Mouse (Mus musculus): ENCODE measurements at regions not wholly inside any gene's neighbourhood (a gene's known extent, or its start where the extent isn't known, plus 50 kb on each side); places are given as distances from the start of the nearest gene placed in this dataset.
A peak's percentile ranks its signal among the peaks of the same experiment; 100 is the strongest.
"Not testable (repeated sequence)": the region's sequence is repeated elsewhere in the genome, so short reads cannot be mapped to it uniquely, and the experiment has no call there.

DNA sequence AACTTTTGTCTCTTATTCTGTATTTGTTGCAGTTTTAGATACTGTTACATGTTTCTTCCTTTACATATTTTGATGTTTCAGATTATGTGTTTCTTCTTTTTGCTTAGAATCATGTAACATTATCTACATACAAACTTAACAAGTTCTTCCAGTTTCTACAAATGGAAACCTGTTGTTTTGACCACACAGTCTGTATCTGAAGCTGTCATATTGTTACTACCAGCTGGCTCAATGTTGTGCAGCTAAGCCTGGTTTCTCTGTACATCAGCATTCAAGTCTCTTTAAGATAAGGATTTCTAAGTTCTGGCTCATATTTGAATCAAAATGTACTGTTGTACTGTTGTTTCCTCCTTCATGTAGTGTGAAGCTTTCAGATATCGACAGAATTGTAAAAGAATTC is 65.4 kb upstream of the Vps41 start:
- ATAC-seq (ENCODE audit: low FRiP score) = no peak
- Histone ChIP-seq H3K27ac (no peak overlapping the region), H3K4me1 (no peaks in the 10 kb centered on the region), H3K4me2 (no peak overlapping the region), H3K9me3 (no peaks in the 10 kb centered on the region), H3K4me3 (replicated peaks) (no peak overlapping the region), H3K9ac (no peak overlapping the region), H3K36me3 (replicated peaks) (no peaks in the 10 kb centered on the region), H3K27me3 (no peaks in the 10 kb centered on the region)
- WGBS = 94% methylated on average over 1 of the region's 1 CpGs

DNA sequence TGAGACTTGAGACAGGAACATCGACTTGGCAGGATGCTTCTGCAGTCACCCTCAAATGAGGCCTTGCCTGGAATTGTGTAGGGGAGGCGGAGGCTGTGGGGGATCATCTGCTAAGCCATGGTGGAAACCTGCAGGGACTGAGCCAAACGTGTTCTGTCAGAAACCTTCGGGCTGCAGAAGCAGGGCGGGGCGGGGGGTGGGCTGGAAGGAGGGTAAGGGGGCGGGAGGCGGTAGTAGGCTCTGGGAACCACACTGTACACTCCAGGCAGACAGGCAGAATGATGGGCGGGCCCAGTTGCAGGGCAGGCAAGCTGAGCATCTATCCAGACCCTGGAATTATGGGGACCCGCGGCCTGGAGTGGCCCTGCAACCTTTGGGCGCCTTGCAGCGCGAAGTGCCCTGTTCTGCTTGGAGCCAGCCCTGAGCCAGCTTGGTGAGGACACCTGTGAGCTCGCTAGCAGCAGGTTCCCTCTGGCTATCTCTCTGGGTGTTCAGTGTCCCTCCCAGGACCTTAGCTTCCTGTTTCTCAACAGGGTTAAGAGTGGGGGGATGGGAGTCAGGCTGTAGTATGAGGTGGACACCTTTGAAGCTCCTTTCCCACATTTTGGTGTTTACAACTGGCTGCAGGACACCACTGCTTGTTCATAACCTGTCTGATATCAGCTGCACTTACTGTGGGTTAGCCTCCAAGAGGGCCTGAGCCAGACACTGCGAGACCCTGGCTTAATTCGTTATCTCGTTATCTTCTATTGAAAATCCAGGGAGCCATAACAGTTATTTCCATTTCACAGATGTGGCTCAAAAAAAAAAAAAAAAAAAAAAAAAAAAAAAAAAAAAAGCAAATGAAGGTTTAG is 102.1 kb upstream of the Vps41 start:
- Histone ChIP-seq H3K27ac (no peak overlapping the region), H3K9me3 (no peaks in the 10 kb centered on the region), H3K27me3 (no peaks in the 10 kb centered on the region), H3K36me3 (replicated peaks) (no peaks in the 10 kb centered on the region), H3K4me3 (replicated peaks) (no peak overlapping the region), H3K4me1 (peaks cover 11% of the 10 kb centered on the region), H3K9ac (0 out of 2 replicates have a peak overlapping the region, but pooled peaks have one; percentile 12), H3K4me2 (peak overlapping the region; percentile 34)
- 22% methylated on average over 18 of the region's 18 CpGs for WGBS
- ATAC-seq (ENCODE audit: low FRiP score) = peak; percentile 81

DNA sequence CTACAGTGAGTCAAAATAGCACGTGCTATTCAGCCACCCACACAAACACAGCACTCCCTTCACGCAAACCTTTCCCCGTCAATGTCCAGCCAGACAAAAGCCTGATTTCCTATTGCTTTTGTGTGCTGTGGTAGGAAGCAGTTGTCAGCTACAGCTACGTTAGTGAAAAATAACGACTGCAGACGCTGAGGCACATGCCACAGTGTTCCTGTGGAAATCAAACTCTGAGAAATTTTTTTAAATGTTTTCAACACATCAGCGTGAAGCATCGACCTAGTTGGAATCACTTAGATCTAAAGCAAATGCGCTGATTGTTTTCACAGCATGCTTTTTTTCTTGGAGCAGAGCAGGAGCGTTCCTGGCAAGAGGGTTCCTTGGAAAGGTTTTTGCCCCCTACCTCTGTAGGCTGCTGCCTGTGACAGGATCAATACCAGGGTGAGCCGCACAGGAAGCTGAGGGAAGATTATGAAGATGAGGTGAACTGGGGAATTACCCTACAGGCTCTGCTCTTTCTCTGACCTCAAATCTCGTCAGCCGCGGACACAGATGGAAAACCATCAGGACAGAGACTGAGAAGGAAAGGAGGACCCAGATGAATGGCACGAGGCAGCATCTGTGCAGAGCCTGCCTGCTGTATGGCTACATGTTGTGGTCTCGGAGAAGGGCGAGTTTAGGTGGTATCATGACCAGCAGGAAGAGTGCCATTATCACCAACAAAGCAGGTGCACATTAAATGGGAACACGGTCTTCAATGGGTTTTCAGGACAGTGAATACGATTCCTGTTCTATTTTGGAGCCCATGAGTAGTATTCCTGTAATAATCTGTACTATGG is 136.2 kb upstream of the Vps41 start:
- no peaks in the 10 kb centered on the region for H3K9me3 ChIP-seq
- H3K4me3 ChIP-seq (replicated peaks) = no peak overlapping the region
- peak; percentile 39; the same call in 1 of the 2 replicates for ATAC-seq (ENCODE audit: low FRiP score)
- H3K27ac ChIP-seq = no peak overlapping the region
- H3K9ac ChIP-seq = no peak overlapping the region
- peaks cover 7% of the 10 kb centered on the region; the same call in 1 of the 2 replicates for H3K4me1 ChIP-seq
- no peaks in the 10 kb centered on the region for H3K27me3 ChIP-seq
- 42% methylated on average over 19 of the region's 19 CpGs for WGBS
- H3K4me2 ChIP-seq = 0 out of 2 replicates have a peak overlapping the region, but pooled peaks have one; percentile 17
- H3K36me3 ChIP-seq (replicated peaks) = no peaks in the 10 kb centered on the region

DNA sequence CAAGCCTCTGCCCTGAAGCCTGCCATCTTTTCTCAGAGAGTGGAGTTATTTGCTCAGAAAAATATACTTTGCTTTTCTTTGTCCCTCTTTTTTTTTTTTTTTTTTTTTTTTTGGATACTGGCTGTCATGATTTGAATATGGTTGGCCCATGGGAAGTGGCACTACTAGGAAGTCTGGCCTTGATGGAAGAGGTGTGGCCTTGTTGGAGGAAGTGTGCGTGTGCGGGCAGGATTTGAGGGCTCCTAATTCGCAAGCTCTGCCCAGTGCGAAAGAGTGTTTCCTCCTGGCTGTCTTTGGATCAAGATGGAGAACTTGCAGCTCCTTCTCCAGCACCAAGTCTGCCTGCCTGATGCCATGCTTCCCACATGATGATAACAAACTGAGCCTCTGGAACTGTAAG is 141.1 kb upstream of the Vps41 start:
- Histone ChIP-seq H3K36me3 (replicated peaks) (no peaks in the 10 kb centered on the region), H3K27me3 (no peaks in the 10 kb centered on the region), H3K4me3 (replicated peaks) (no peak overlapping the region), H3K9ac (no peak overlapping the region), H3K4me1 (peaks cover 11% of the 10 kb centered on the region), H3K4me2 (no peak overlapping the region), H3K27ac (no peak overlapping the region), H3K9me3 (no peaks in the 10 kb centered on the region)
- ATAC-seq (ENCODE audit: low FRiP score) = no peak
- 65% methylated on average over 4 of the region's 4 CpGs for WGBS

DNA sequence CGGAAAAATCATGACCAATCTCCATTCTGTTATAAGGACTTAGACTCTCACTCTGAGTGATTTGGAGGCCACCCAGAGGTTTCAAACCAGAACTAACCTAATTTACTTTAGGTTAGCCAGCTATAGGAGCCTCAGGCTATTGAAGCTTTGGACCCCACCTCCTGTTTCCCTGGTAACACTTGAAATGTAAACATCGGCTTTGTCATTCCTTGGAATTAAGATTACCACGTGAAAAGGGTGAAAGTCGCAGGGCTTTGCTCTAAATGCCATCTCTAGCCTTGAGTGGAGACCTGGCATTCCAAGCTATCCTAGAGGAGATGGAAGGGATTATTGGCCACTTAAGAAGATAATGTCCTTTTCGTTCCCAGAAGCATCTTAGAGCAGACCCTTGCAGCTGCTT is 141.5 kb upstream of the Vps41 start:
- Histone ChIP-seq H3K4me1 (peaks cover 7% of the 10 kb centered on the region), H3K4me2 (no peak overlapping the region), H3K27ac (no peak overlapping the region), H3K36me3 (replicated peaks) (no peaks in the 10 kb centered on the region), H3K9ac (no peak overlapping the region), H3K27me3 (no peaks in the 10 kb centered on the region), H3K9me3 (no peaks in the 10 kb centered on the region), H3K4me3 (replicated peaks) (no peak overlapping the region)
- WGBS = 2% methylated on average over 5 of the region's 5 CpGs
- ATAC-seq (ENCODE audit: low FRiP score) = no peak; the same call in 1 of the 2 replicates

DNA sequence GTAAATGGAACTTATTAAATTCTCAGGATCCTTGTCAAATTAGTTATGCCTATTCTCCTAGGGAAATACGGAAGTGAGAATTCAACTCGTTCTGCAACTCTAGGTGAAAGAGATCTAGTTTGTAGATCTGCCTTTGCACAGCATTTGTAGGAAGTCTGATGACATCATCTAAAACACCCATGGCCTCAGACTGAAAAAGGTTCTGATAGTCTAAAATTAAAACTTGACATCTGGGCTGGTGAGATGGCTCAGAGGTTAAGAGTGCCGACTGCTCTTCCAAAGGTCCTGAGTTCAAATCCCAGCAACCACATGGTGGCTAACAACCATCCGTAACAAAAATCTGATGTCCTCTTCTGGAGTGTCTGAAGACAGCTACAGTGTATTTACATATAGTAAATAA is 144.5 kb upstream of the Pou6f2 start:
- H3K9ac ChIP-seq; ATAC-seq (ENCODE audit: low FRiP score); H3K4me3 ChIP-seq (replicated peaks); H3K4me2 ChIP-seq; H3K27me3 ChIP-seq; H3K9me3 ChIP-seq; H3K27ac ChIP-seq; H3K4me1 ChIP-seq; H3K36me3 ChIP-seq (replicated peaks): not testable (repeated sequence)
- WGBS = 91% methylated on average over 4 of the region's 4 CpGs

DNA sequence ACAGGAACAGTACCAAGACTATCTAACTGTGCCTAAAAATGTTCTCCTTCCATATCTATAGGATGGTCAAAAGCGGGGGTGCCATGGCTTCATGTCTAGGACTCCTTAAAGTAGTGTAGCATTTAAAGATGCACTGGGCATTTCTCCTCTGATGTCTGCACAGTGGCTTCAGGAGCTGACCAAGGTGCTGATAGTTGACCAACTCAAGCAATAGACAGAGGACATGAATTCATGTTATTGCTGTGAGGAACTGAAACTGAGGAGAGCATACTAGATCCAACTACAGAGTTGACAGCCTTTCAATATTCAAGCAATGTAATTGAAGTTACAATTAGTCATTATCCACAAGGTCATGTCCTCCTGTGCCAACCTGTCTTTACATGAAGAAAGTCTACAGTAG is 133.0 kb upstream of the Pou6f2 start:
- Histone ChIP-seq H3K9ac (no peak overlapping the region), H3K4me3 (replicated peaks) (no peak overlapping the region), H3K9me3 (no peaks in the 10 kb centered on the region), H3K36me3 (replicated peaks) (no peaks in the 10 kb centered on the region), H3K27ac (no peak overlapping the region), H3K27me3 (no peaks in the 10 kb centered on the region), H3K4me1 (no peaks in the 10 kb centered on the region), H3K4me2 (no peak overlapping the region)
- ATAC-seq (ENCODE audit: low FRiP score) = no peak
- WGBS = 72% methylated on average over 1 of the region's 1 CpGs

DNA sequence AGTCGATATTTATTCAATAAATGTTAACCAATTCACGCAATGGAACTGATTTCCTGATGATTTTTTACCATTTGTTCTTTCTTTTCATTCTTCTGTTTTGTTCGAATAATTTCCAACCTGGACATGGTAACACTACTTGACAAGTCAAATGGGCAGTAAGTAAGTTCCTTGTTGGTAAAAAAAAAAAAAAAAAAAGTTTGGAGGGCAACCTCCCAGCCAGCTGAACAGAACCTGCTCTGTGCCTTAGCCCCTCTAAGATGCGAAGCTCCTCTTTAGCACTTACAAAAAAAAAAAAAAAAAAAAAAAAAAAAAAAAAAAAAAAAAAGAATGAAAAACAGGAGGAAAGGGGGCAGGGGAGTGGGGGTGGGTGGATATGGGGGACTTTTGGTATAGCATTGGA is 100.7 kb upstream of the Pou6f2 start:
- ATAC-seq (ENCODE audit: low FRiP score) = no peak

DNA sequence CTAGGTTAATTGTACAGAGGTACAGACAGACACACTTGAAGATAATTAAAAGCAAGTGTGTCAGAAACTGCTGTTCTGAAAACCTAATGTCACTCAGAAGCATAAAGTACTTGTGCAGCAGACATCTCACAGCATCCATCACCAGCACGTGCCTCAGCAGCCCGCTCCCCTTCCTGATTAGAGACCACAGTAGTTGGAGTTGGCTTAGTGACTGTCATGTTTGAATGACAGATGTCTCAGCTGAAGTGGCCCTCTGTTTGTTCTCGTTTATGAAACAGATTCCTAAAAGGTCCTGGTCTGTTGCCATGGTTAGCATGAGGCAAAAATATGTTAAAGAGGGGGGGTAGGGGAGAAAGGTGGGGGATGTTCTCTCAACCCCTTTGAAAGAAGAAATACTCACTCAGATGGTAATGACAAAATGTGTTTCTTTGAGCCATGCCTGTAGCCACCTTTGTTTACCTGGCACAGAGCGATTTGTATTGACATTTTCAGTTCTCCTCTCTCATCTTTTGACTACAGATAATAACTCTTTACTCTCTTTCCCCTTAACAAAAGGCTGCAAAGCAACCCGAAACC is 100.2 kb upstream of the Pou6f2 start:
- peak overlapping the region; percentile 20 for H3K4me2 ChIP-seq
- H3K9me3 ChIP-seq = no peaks in the 10 kb centered on the region
- H3K27ac ChIP-seq = no peak overlapping the region
- WGBS = 9% methylated on average over 5 of the region's 5 CpGs
- H3K4me3 ChIP-seq (replicated peaks) = no peak overlapping the region
- peak; percentile 61; the same call in 1 of the 2 replicates for ATAC-seq (ENCODE audit: low FRiP score)
- peaks cover 6% of the 10 kb centered on the region; the same call in 1 of the 2 replicates for H3K4me1 ChIP-seq
- no peaks in the 10 kb centered on the region for H3K36me3 ChIP-seq (replicated peaks)
- no peak overlapping the region for H3K9ac ChIP-seq
- H3K27me3 ChIP-seq = peaks cover 9% of the 10 kb centered on the region; the same call in 1 of the 2 replicates

More for the DNA sequence above, 100.7 kb upstream of the Pou6f2 start:
- Histone ChIP-seq H3K9ac (no peak overlapping the region), H3K27ac (no peak overlapping the region), H3K4me1 (peaks cover 6% of the 10 kb centered on the region; the same call in 1 of the 2 replicates), H3K36me3 (replicated peaks) (no peaks in the 10 kb centered on the region), H3K4me3 (replicated peaks) (no peak overlapping the region), H3K27me3 (peaks cover 9% of the 10 kb centered on the region; the same call in 1 of the 2 replicates), H3K4me2 (peak overlapping the region; percentile 20), H3K9me3 (no peaks in the 10 kb centered on the region)
- WGBS = 23% methylated on average over 4 of the region's 4 CpGs

DNA sequence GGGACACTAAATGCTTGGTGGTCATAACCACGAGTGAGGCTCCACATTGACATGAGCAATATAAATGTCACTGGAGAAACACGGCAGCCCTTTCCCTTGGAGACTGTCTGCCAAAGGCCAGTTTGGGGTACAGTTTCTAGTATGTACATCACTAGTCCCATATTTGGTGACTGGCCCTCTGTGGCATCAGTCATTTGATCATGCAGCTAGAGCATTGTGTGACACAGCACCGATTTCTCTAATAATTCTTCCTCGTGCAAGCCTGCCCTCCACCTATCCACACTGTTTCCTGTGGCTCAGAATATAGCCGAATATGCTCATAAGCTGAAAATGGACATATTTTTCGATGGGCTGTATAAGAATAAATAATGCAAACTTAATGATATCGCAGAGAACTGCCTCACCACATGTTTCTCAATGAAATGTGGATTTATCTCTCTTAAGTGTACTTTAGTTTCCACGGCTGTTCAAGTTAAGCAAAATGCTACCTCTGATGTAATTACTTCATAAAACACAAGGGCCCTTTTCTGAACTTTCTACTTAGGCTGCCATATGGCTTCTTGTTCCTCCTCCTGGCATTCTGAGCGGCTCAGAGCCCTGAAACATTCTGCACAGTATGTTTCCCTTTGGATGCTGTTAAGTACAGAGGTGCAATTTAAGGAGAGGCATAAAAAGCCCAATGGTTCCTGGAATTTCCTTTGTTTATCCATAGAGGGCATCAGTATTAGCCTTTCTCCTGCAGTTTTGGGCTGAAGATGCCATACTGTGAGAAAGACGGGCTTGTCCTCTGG is 97.7 kb upstream of the Pou6f2 start:
- no peak for ATAC-seq (ENCODE audit: low FRiP score)
- Histone ChIP-seq H3K27ac (no peak overlapping the region), H3K4me1 (peaks cover 6% of the 10 kb centered on the region; the same call in 1 of the 2 replicates), H3K9ac (no peak overlapping the region), H3K4me3 (replicated peaks) (no peak overlapping the region), H3K36me3 (replicated peaks) (no peaks in the 10 kb centered on the region), H3K9me3 (no peaks in the 10 kb centered on the region), H3K4me2 (no peak overlapping the region), H3K27me3 (peaks cover 9% of the 10 kb centered on the region; the same call in 1 of the 2 replicates)
- WGBS = 69% methylated on average over 10 of the region's 10 CpGs

DNA sequence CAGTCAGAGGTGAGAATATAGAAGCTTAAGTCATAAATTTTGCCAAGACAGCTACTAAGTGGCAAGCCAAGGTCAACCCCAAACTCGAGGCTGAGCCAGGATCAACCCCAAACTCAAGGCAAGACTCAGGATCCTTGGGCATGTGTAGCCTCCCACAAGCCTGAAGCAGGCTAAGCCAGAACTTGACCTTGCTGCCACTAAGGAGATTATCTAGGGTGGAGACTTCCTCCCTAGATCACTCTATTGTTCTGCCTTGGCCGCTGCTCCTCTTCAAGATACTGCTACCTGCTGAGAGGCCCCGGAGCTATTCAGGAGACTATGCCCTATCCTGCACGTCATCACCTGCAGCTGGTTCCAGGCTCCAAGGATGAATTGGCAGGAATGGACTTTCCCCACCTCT is 88.3 kb upstream of the Pou6f2 start:
- not testable (repeated sequence) for H3K36me3 ChIP-seq (replicated peaks); H3K4me2 ChIP-seq; H3K27ac ChIP-seq; H3K9ac ChIP-seq; H3K9me3 ChIP-seq; H3K4me3 ChIP-seq (replicated peaks); H3K4me1 ChIP-seq; H3K27me3 ChIP-seq; ATAC-seq (ENCODE audit: low FRiP score)
- 21% methylated on average over 4 of the region's 4 CpGs for WGBS

All from forebrain, embryonic 12.5 days (tissue).